Mouse (Mus musculus) ES-Bruce4 (cell line): ENCODE data around the gene Atp8a2. TPM values are rescaled to one million over a fixed set of nuclear protein-coding genes. Genes with fewer than 3 reads are reported as not detected.

Source experiments
- H3K27ac ChIP-seq: 2 replicates; pipeline ENCODE4 v1.5.1; 2012; ENCODE audit warnings: low read length, inconsistent platforms; ENCODE audit not compliant: insufficient read depth
- H3K27me3 ChIP-seq: 2 replicates; pipeline ENCODE4 v1.6.1; 2012; ENCODE audit warnings: mild to moderate bottlenecking, low read length, inconsistent platforms; ENCODE audit not compliant: control insufficient read depth, poor library complexity, insufficient read depth, severe bottlenecking
- H3K36me3 ChIP-seq: 2 replicates; pipeline ENCODE4 v1.6.1; 2012; ENCODE audit warnings: inconsistent platforms, mild to moderate bottlenecking, low read length, moderate library complexity; ENCODE audit not compliant: control insufficient read depth, poor library complexity, insufficient read depth, severe bottlenecking
- H3K4me1 ChIP-seq: one replicate; pipeline ENCODE4 v1.8.1; 2011; ENCODE audit warnings: low read length; ENCODE audit not compliant: control insufficient read depth, insufficient read depth
- H3K4me3 ChIP-seq: 2 replicates; pipeline ENCODE4 v1.5.1; 2011; ENCODE audit warnings: low read depth, mild to moderate bottlenecking, low read length
- H3K9ac ChIP-seq: 2 replicates; pipeline ENCODE4 v1.6.1; 2012; ENCODE audit warnings: low read depth, mild to moderate bottlenecking, inconsistent platforms; ENCODE audit not compliant: poor library complexity, severe bottlenecking
- H3K9me3 ChIP-seq: replicated peaks from 2 replicates; pipeline ENCODE4 v1.6.1; 2012; ENCODE audit warnings: mild to moderate bottlenecking, low read length, inconsistent platforms; ENCODE audit not compliant: control insufficient read depth, poor library complexity, insufficient read depth, severe bottlenecking
- CTCF ChIP-seq: IDR thresholded peaks from one replicate; pipeline ENCODE4 v1.8.1; 2011; ENCODE audit warnings: low read depth, low read length
- EP300 ChIP-seq: IDR thresholded peaks from 2 replicates; pipeline ENCODE4 v1.6.1; 2011; ENCODE audit warnings: low read depth, low read length; ENCODE audit not compliant: insufficient read depth
- POLR2A ChIP-seq: IDR thresholded peaks from one replicate; pipeline ENCODE4 v1.8.1; 2011; ENCODE audit warnings: low read length; ENCODE audit not compliant: insufficient read depth
- polyA plus RNA-seq: library from polyadenylated mRNA; stranded (reverse); fragments of >200 nt; gene quantifications from 2 replicates; pipeline ENCODE4 v1.2.4, GENCODE M21; 2011; ENCODE audit warnings: low read depth; ENCODE audit not compliant: missing spikeins, insufficient read depth, insufficient read length

Gene Atp8a2
- polyA plus RNA-seq, 1 experiment: 1.1 TPM

- no peak overlapping the region for H3K27ac ChIP-seq
- TF ChIP-seq CTCF (no peak), EP300 (no peak), POLR2A (no peak)
- no peaks in the 10 kb centered on the region for H3K4me1 ChIP-seq
- H3K4me3 ChIP-seq: no peak overlapping the region
- H3K27me3 ChIP-seq: no peaks in the 10 kb centered on the region
- H3K36me3 ChIP-seq: no peaks in the 10 kb centered on the region
- H3K9ac ChIP-seq: no peak overlapping the region
- no peaks in the 10 kb centered on the region for H3K9me3 ChIP-seq
Observed at GRCm38 (mm10) chr14:60129564-60129963, 67.4 kb downstream of the Atp8a2 start.

GRCm38 (mm10) chr14:60125202-60125601 lies 71.8 kb downstream of the Atp8a2 start:
- no peak for TF ChIP-seq POLR2A
- no peak for TF ChIP-seq CTCF
- no peak for TF ChIP-seq EP300
- Histone ChIP-seq H3K9me3 (no peaks in the 10 kb centered on the region), H3K27me3 (no peaks in the 10 kb centered on the region), H3K9ac (no peak overlapping the region), H3K27ac (no peak overlapping the region), H3K4me1 (no peaks in the 10 kb centered on the region), H3K36me3 (no peaks in the 10 kb centered on the region), H3K4me3 (no peak overlapping the region)

- H3K27me3 ChIP-seq: no peaks in the 10 kb centered on the region
- H3K36me3 ChIP-seq: no peaks in the 10 kb centered on the region
- no peak overlapping the region for H3K27ac ChIP-seq
- no peaks in the 10 kb centered on the region for H3K4me1 ChIP-seq
- H3K9ac ChIP-seq: no peak overlapping the region
- no peak for TF ChIP-seq EP300
- no peak for TF ChIP-seq POLR2A
- TF ChIP-seq CTCF: no peak
- no peaks in the 10 kb centered on the region for H3K9me3 ChIP-seq
- no peak overlapping the region for H3K4me3 ChIP-seq
Observed at GRCm38 (mm10) chr14:60121572-60121971, 75.4 kb downstream of the Atp8a2 start.

- no peak for TF ChIP-seq CTCF
- no peak for TF ChIP-seq EP300
- TF ChIP-seq POLR2A: no peak
- Histone ChIP-seq H3K27me3 (no peaks in the 10 kb centered on the region), H3K27ac (no peak overlapping the region), H3K9ac (no peak overlapping the region), H3K36me3 (no peaks in the 10 kb centered on the region), H3K4me1 (no peaks in the 10 kb centered on the region), H3K4me3 (no peak overlapping the region), H3K9me3 (no peaks in the 10 kb centered on the region)
Observed at GRCm38 (mm10) chr14:60117792-60118585, 79.0 kb downstream of the Atp8a2 start.

GRCm38 (mm10) chr14:60086808-60087725 lies 109.9 kb downstream of the Atp8a2 start:
- no peaks in the 10 kb centered on the region for H3K9me3 ChIP-seq
- H3K36me3 ChIP-seq: no peaks in the 10 kb centered on the region
- no peak overlapping the region for H3K9ac ChIP-seq
- H3K27me3 ChIP-seq: no peaks in the 10 kb centered on the region
- TF ChIP-seq EP300 (no peak), CTCF (no peak), POLR2A (no peak)
- peak overlapping the region; percentile 74 for H3K4me3 ChIP-seq
- no peaks in the 10 kb centered on the region for H3K4me1 ChIP-seq
- no peak overlapping the region for H3K27ac ChIP-seq
